Mouse (Mus musculus) liver, embryonic 16.5 days (tissue): ENCODE data around the gene Syt17. TPM values are rescaled to one million over a fixed set of nuclear protein-coding genes. Genes with fewer than 3 reads are reported as not detected.

Experiments
- ATAC-seq: fragments of 200-750 bp; cut with Nextera tagmentation; 2 replicates; pipeline ENCODE4 v1.8.0; 2017; ENCODE audit warnings: low read depth, mild to moderate bottlenecking, moderate number of reproducible peaks, moderate library complexity
- H3K27ac ChIP-seq: fragments of 300-500 bp; sonication (generic); 2 replicates; pipeline ENCODE4 v1.5.1; 2014; ENCODE audit warnings: mild to moderate bottlenecking, low read length
- H3K27me3 ChIP-seq: fragments of 300-500 bp; sonication (generic); 2 replicates; pipeline ENCODE4 v1.6.1; 2014; ENCODE audit warnings: low read depth, low read length, mixed read lengths; ENCODE audit not compliant: control insufficient read depth, insufficient read depth
- H3K36me3 ChIP-seq: fragments of 300-500 bp; sonication (generic); 2 replicates; pipeline ENCODE4 v1.6.1; 2014; ENCODE audit warnings: mild to moderate bottlenecking; ENCODE audit not compliant: control insufficient read depth, insufficient read depth
- H3K4me1 ChIP-seq: fragments of 300-500 bp; sonication (generic); 2 replicates; pipeline ENCODE4 v1.6.1; 2014; ENCODE audit warnings: low read depth, low read length, mixed read lengths; ENCODE audit not compliant: control insufficient read depth
- H3K4me2 ChIP-seq: fragments of 300-500 bp; sonication (generic); 2 replicates; pipeline ENCODE4 v1.6.1; 2014; ENCODE audit warnings: low read depth, low read length, mixed read lengths
- H3K4me3 ChIP-seq: fragments of 300-500 bp; sonication (generic); 2 replicates; pipeline ENCODE4 v1.5.1; 2014; ENCODE audit warnings: low read depth, mild to moderate bottlenecking, low read length
- H3K9ac ChIP-seq: fragments of 300-500 bp; sonication (generic); 2 replicates; pipeline ENCODE4 v1.6.1; 2014; ENCODE audit warnings: low read depth, low read length
- H3K9me3 ChIP-seq: fragments of 300-500 bp; sonication (generic); replicated peaks from 2 replicates; pipeline ENCODE4 v1.6.1; 2016; ENCODE audit warnings: low read length; ENCODE audit not compliant: control insufficient read depth
- WGBS: fragments of 180-500 bp; shearing (Covaris S2); extraction: QIAGEN DNeasy Blood & Tissue Kit; methylation state at CpG from one replicate; pipeline ENCODE4 v1.1.7; 2014; ENCODE audit not compliant: insufficient replicate concordance; 5-methylcytosine and 5-hydroxymethylcytosine counted together
- polyA plus RNA-seq: library from polyadenylated mRNA; unstranded; fragments of >200 nt; fragmentation: Nextera tagmentation; extraction: Ambion mirVana; gene quantifications from 2 replicates; pipeline ENCODE4 v1.2.1, GENCODE M21; 2015

The Syt17 gene
- polyA plus RNA-seq, 1 experiment from 2014 or later, result 0.24 TPM

GRCm38 (mm10) chr7:118468060-118468459, 20.0 kb upstream of the Syt17 start:
- ATAC-seq, result no peak
- H3K36me3 ChIP-seq, result no peaks in the 10 kb centered on the region
- 71% methylated on average over 3 of the region's 3 CpGs for WGBS
- no peaks in the 10 kb centered on the region for H3K9me3 ChIP-seq
- no peak overlapping the region for H3K4me2 ChIP-seq
- no peak overlapping the region for H3K9ac ChIP-seq
- H3K4me3 ChIP-seq, result no peak overlapping the region
- no peaks in the 10 kb centered on the region for H3K27me3 ChIP-seq
- no peak overlapping the region for H3K27ac ChIP-seq
- H3K4me1 ChIP-seq, result no peaks in the 10 kb centered on the region; the same call in none of the 2 replicates

GRCm38 (mm10) chr7:118464432-118464831, 16.4 kb upstream of the Syt17 start:
- no peak overlapping the region for H3K4me3 ChIP-seq
- ATAC-seq, result peak; percentile 58

GRCm38 (mm10) chr7:118462818-118463762, 15.1 kb upstream of the Syt17 start:
- WGBS, result 43% methylated on average over 11 of the region's 11 CpGs
- H3K9ac ChIP-seq, result no peak overlapping the region
- no peaks in the 10 kb centered on the region for H3K27me3 ChIP-seq
- H3K4me3 ChIP-seq, result no peak overlapping the region
- H3K27ac ChIP-seq, result no peak overlapping the region
- no peaks in the 10 kb centered on the region for H3K4me1 ChIP-seq
- H3K9me3 ChIP-seq, result no peaks in the 10 kb centered on the region
- H3K4me2 ChIP-seq, result no peak overlapping the region
- ATAC-seq, result no peak
- H3K36me3 ChIP-seq, result no peaks in the 10 kb centered on the region

More at GRCm38 (mm10) chr7:118464432-118464831, 16.4 kb upstream of the Syt17 start:
- H3K9me3 ChIP-seq, result no peaks in the 10 kb centered on the region
- H3K4me2 ChIP-seq, result no peak overlapping the region
- 33% methylated on average over 4 of the region's 4 CpGs for WGBS
- no peaks in the 10 kb centered on the region for H3K27me3 ChIP-seq
- H3K36me3 ChIP-seq, result no peaks in the 10 kb centered on the region
- H3K4me1 ChIP-seq, result no peaks in the 10 kb centered on the region
- H3K9ac ChIP-seq, result no peak overlapping the region
- H3K27ac ChIP-seq, result no peak overlapping the region

GRCm38 (mm10) chr7:118461400-118462136, 13.5 kb upstream of the Syt17 start:
- ATAC-seq, result no peak
- Histone ChIP-seq H3K27ac (no peak overlapping the region), H3K9me3 (no peaks in the 10 kb centered on the region), H3K4me1 (no peaks in the 10 kb centered on the region), H3K9ac (no peak overlapping the region), H3K4me3 (no peak overlapping the region), H3K36me3 (no peaks in the 10 kb centered on the region), H3K27me3 (no peaks in the 10 kb centered on the region), H3K4me2 (no peak overlapping the region)
- 49% methylated on average over 16 of the region's 16 CpGs for WGBS

GRCm38 (mm10) chr7:118453722-118454121, 5.7 kb upstream of the Syt17 start:
- H3K9ac ChIP-seq, result no peak overlapping the region
- H3K9me3 ChIP-seq, result no peaks in the 10 kb centered on the region
- no peaks in the 10 kb centered on the region for H3K36me3 ChIP-seq
- no peaks in the 10 kb centered on the region for H3K4me1 ChIP-seq
- no peak for ATAC-seq
- H3K27ac ChIP-seq, result no peak overlapping the region
- no peaks in the 10 kb centered on the region for H3K27me3 ChIP-seq
- WGBS, result 43% methylated on average over 4 of the region's 4 CpGs
- no peak overlapping the region for H3K4me2 ChIP-seq
- no peak overlapping the region for H3K4me3 ChIP-seq

GRCm38 (mm10) chr7:118452940-118453339, 4.9 kb upstream of the Syt17 start:
- H3K27me3 ChIP-seq, result peaks cover 7% of the 10 kb centered on the region
- H3K27ac ChIP-seq, result no peak overlapping the region
- H3K4me3 ChIP-seq, result no peak overlapping the region
- no peak overlapping the region for H3K9ac ChIP-seq
- no peaks in the 10 kb centered on the region for H3K9me3 ChIP-seq
- peak; percentile 50 for ATAC-seq
- WGBS, result 21% methylated on average over 2 of the region's 2 CpGs
- no peaks in the 10 kb centered on the region for H3K4me1 ChIP-seq
- no peak overlapping the region for H3K4me2 ChIP-seq
- no peaks in the 10 kb centered on the region for H3K36me3 ChIP-seq

- under 1% methylated on average over 64 of the region's 65 CpGs for WGBS
- Histone ChIP-seq H3K9me3 (no peaks in the 10 kb centered on the region), H3K36me3 (no peaks in the 10 kb centered on the region), H3K4me1 (no peaks in the 10 kb centered on the region), H3K27ac (no peak overlapping the region), H3K4me2 (peak overlapping the region; percentile 72), H3K9ac (no peak overlapping the region; the same call in 1 of the 2 replicates), H3K4me3 (peak overlapping the region; percentile 56), H3K27me3 (peaks cover 30% of the 10 kb centered on the region)
- no peak for ATAC-seq
Observed at GRCm38 (mm10) chr7:118447291-118448133, 510 bp downstream of the Syt17 start.

- WGBS, result 34% methylated on average over 7 of the region's 7 CpGs
- H3K36me3 ChIP-seq, result no peaks in the 10 kb centered on the region
- no peak for ATAC-seq
- H3K27ac ChIP-seq, result no peak overlapping the region
- H3K9me3 ChIP-seq, result no peaks in the 10 kb centered on the region
- H3K4me1 ChIP-seq, result no peaks in the 10 kb centered on the region
- H3K9ac ChIP-seq, result no peak overlapping the region
- H3K4me2 ChIP-seq, result no peak overlapping the region
- H3K4me3 ChIP-seq, result no peak overlapping the region
- H3K27me3 ChIP-seq, result peaks cover 30% of the 10 kb centered on the region
Observed at GRCm38 (mm10) chr7:118443895-118444485, 4.0 kb downstream of the Syt17 start.
